Mouse (Mus musculus): Measurements from ENCODE around the gene Relch. TPM values are rescaled to one million over a fixed set of nuclear protein-coding genes. Genes with fewer than 3 reads are reported as not detected.
"Not testable (repeated sequence)": the region's sequence is repeated elsewhere in the genome, so short reads cannot be mapped to it uniquely, and the experiment has no call there.

The Relch gene
- polyA plus RNA-seq, 1 experiment from 2014 or later = 50.0 TPM

DNA sequence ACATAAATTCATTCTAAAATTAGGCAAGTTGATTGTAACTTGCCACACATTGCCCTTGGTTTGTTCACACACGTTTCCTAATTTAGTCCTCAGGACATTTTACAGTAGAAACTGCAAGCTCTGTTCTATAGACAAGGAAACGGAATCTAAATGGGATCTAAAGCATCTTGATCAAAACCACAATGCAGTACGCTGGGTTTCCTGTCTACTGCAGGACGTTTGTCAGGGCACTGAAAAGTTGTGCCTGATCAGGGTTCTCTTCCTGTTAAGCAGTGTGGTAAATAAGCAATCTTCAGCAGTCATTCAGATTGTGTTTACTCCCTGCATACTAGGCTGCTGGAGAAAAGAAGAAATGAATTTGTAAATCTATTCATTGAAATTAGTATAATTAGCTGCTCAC is 88.5 kb downstream of the Relch start:
- Histone ChIP-seq H3K9me3 (ENCODE audit: control insufficient read depth, low read length) (no peaks in the 10 kb centered on the region), H3K4me2 (ENCODE audit: low read length) (no peak overlapping the region), H3K4me3 (replicated peaks; ENCODE audit: low read depth, low read length) (no peak overlapping the region), H3K27me3 (ENCODE audit: control insufficient read depth, insufficient read depth, low read length) (no peaks in the 10 kb centered on the region), H3K4me1 (ENCODE audit: control insufficient read depth, insufficient read depth, low read length) (no peaks in the 10 kb centered on the region), H3K9ac (replicated peaks; ENCODE audit: low read length) (no peak overlapping the region), H3K36me3 (ENCODE audit: control insufficient read depth, insufficient read depth, low read length) (peaks cover 44% of the 10 kb centered on the region), H3K27ac (replicated peaks; ENCODE audit: low read depth, low read length) (no peak overlapping the region)
- DNase-seq (no peak), ATAC-seq (ENCODE audit: low FRiP score, low TSS enrichment) (no peak)
- WGBS = 85% methylated on average over 4 of the region's 4 CpGs

- H3K27me3 ChIP-seq (ENCODE audit: control insufficient read depth, insufficient read depth, low read length) = no peaks in the 10 kb centered on the region
- no peak overlapping the region for H3K4me3 ChIP-seq (replicated peaks; ENCODE audit: low read depth, low read length)
- no peak overlapping the region for H3K4me2 ChIP-seq (ENCODE audit: low read length)
- H3K4me1 ChIP-seq (ENCODE audit: control insufficient read depth, insufficient read depth, low read length) = no peaks in the 10 kb centered on the region
- H3K36me3 ChIP-seq (ENCODE audit: control insufficient read depth, insufficient read depth, low read length) = peaks cover 40% of the 10 kb centered on the region
- ATAC-seq (ENCODE audit: low FRiP score, low TSS enrichment) = no peak
- no peaks in the 10 kb centered on the region for H3K9me3 ChIP-seq (ENCODE audit: control insufficient read depth, low read length)
- H3K9ac ChIP-seq (replicated peaks; ENCODE audit: low read length) = no peak overlapping the region
- no peak for DNase-seq
- WGBS = 93% methylated on average over 1 of the region's 1 CpGs
- H3K27ac ChIP-seq (replicated peaks; ENCODE audit: low read depth, low read length) = no peak overlapping the region
Measured at GRCm38 (mm10) chr1:105752944-105753343, 89.3 kb downstream of the Relch start.

GRCm38 (mm10) chr1:105758798-105759197 is 95.1 kb downstream of the Relch start:
- no peak overlapping the region for H3K27ac ChIP-seq (replicated peaks; ENCODE audit: low read depth, low read length)
- 95% methylated on average over 4 of the region's 4 CpGs for WGBS
- 0 out of 2 replicates have a peak, but pooled peaks cover 4% of the 10 kb centered on the region for H3K9me3 ChIP-seq (ENCODE audit: control insufficient read depth, low read length)

DNA sequence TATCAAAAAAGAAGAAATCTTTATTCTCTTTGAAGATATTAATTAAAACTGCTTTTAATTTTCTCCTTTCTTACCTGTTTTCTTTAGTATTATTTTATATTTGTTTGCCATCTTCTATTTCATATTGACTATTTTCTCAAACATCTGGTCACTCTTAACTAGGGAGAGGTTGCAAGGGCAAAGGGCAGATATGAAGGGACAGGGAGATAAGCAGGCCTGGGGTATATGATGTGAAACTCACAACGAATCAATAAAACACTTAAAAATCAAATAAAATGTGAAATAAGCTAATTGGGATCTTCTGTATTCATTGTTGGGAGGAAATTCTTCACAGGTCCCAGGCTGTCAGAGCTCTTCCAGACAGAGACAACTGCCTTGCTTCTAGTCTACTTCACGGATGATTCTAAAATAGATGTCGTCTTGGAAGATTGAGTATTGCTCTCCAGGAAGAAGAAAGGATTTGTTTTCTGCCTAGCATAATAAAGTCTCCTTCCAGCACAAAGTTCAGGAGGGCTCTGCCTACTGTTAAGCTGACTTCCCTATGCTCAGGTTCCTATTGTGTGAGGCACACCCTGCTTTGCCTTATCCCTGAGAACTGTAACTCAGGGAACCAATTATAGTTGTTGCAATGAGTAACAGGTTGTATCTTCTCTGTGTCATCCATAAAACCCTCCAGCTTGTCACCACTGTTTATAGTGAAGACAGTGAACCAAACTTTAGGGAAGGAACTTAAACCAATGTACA is 95.9 kb downstream of the Relch start:
- H3K36me3 ChIP-seq (ENCODE audit: control insufficient read depth, insufficient read depth, low read length) = peaks cover 2% of the 10 kb centered on the region; the same call in 1 of the 2 replicates
- H3K4me2 ChIP-seq (ENCODE audit: low read length) = no peak overlapping the region
- H3K27ac ChIP-seq (replicated peaks; ENCODE audit: low read depth, low read length) = no peak overlapping the region
- 0 out of 2 replicates have a peak, but pooled peaks cover 4% of the 10 kb centered on the region for H3K9me3 ChIP-seq (ENCODE audit: control insufficient read depth, low read length)
- 91% methylated on average over 3 of the region's 3 CpGs for WGBS
- no peaks in the 10 kb centered on the region for H3K27me3 ChIP-seq (ENCODE audit: control insufficient read depth, insufficient read depth, low read length)
- ATAC-seq (ENCODE audit: low FRiP score, low TSS enrichment) (no peak), DNase-seq (no peak)
- no peak overlapping the region for H3K4me3 ChIP-seq (replicated peaks; ENCODE audit: low read depth, low read length)
- H3K9ac ChIP-seq (replicated peaks; ENCODE audit: low read length) = no peak overlapping the region
- H3K4me1 ChIP-seq (ENCODE audit: control insufficient read depth, insufficient read depth, low read length) = no peaks in the 10 kb centered on the region

More at GRCm38 (mm10) chr1:105758798-105759197, 95.1 kb downstream of the Relch start:
- DNase-seq = no peak
- H3K9ac ChIP-seq (replicated peaks; ENCODE audit: low read length) = no peak overlapping the region
- H3K4me3 ChIP-seq (replicated peaks; ENCODE audit: low read depth, low read length) = no peak overlapping the region
- no peak overlapping the region for H3K4me2 ChIP-seq (ENCODE audit: low read length)
- no peak for ATAC-seq (ENCODE audit: low FRiP score, low TSS enrichment)
- no peaks in the 10 kb centered on the region for H3K27me3 ChIP-seq (ENCODE audit: control insufficient read depth, insufficient read depth, low read length)
- H3K4me1 ChIP-seq (ENCODE audit: control insufficient read depth, insufficient read depth, low read length) = no peaks in the 10 kb centered on the region
- peaks cover 4% of the 10 kb centered on the region; the same call in 1 of the 2 replicates for H3K36me3 ChIP-seq (ENCODE audit: control insufficient read depth, insufficient read depth, low read length)

DNA sequence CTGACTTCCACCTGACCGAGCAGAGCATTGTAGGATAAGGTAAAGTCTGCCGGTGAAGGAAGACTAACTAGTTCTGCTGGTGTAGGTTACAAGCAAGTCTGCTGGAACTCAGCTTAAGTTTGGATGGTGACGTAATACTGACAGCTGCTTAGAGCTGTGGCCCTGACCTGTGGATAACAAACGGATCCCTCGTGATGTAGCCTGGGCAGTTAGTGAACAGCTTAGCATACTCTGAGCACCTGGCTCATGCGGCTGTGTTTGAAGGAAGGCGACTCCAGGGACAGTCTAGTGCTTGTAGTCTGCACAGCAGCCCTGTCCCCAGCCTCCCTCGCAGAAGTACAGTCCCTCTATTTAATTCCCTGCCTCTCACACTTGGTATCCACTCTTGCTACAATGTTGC is 101.9 kb downstream of the Relch start:
- Histone ChIP-seq H3K4me3 (replicated peaks; ENCODE audit: low read depth, low read length) (no peak overlapping the region), H3K9ac (replicated peaks; ENCODE audit: low read length) (no peak overlapping the region), H3K27ac (replicated peaks; ENCODE audit: low read depth, low read length) (no peak overlapping the region), H3K4me1 (ENCODE audit: control insufficient read depth, insufficient read depth, low read length) (no peaks in the 10 kb centered on the region), H3K4me2 (ENCODE audit: low read length) (no peak overlapping the region), H3K36me3 (ENCODE audit: control insufficient read depth, insufficient read depth, low read length) (no peaks in the 10 kb centered on the region), H3K27me3 (ENCODE audit: control insufficient read depth, insufficient read depth, low read length) (no peaks in the 10 kb centered on the region), H3K9me3 (ENCODE audit: control insufficient read depth, low read length) (0 out of 2 replicates have a peak, but pooled peaks cover 4% of the 10 kb centered on the region)
- 79% methylated on average over 8 of the region's 8 CpGs for WGBS
- no peak for DNase-seq
- no peak for ATAC-seq (ENCODE audit: low FRiP score, low TSS enrichment)

GRCm38 (mm10) chr1:105766099-105766498 is 102.4 kb downstream of the Relch start:
- H3K4me3 ChIP-seq (replicated peaks; ENCODE audit: low read depth, low read length); H3K27me3 ChIP-seq (ENCODE audit: control insufficient read depth, insufficient read depth, low read length); H3K9me3 ChIP-seq (ENCODE audit: control insufficient read depth, low read length); H3K27ac ChIP-seq (replicated peaks; ENCODE audit: low read depth, low read length); H3K36me3 ChIP-seq (ENCODE audit: control insufficient read depth, insufficient read depth, low read length); DNase-seq; H3K9ac ChIP-seq (replicated peaks; ENCODE audit: low read length); ATAC-seq (ENCODE audit: low FRiP score, low TSS enrichment); H3K4me1 ChIP-seq (ENCODE audit: control insufficient read depth, insufficient read depth, low read length); H3K4me2 ChIP-seq (ENCODE audit: low read length): not testable (repeated sequence)
- 87% methylated on average over 9 of the region's 9 CpGs for WGBS

DNA sequence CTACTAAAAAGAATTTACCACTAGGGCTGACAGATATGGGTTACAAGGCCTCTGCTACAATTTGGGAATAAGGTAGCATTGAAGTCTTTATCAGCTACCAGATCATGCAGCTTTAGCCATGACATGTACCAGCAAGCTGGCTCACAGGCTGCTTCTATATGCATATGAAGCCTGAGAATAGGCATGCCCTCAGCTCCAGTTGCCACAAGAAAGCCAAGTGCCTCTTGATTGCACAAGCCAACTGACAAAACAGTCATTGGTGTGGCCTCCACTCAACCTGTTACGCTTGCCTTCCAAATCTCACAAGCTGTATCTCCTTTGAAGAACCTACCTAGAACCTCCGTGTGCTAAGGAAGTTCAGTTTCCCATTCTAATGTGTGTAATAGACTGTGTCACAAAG is 104.7 kb downstream of the Relch start:
- Histone ChIP-seq H3K4me3 (replicated peaks; ENCODE audit: low read depth, low read length) (no peak overlapping the region), H3K9me3 (ENCODE audit: control insufficient read depth, low read length) (0 out of 2 replicates have a peak, but pooled peaks cover under 1% of the 10 kb centered on the region), H3K36me3 (ENCODE audit: control insufficient read depth, insufficient read depth, low read length) (no peaks in the 10 kb centered on the region), H3K4me2 (ENCODE audit: low read length) (no peak overlapping the region), H3K27ac (replicated peaks; ENCODE audit: low read depth, low read length) (no peak overlapping the region), H3K4me1 (ENCODE audit: control insufficient read depth, insufficient read depth, low read length) (no peaks in the 10 kb centered on the region), H3K27me3 (ENCODE audit: control insufficient read depth, insufficient read depth, low read length) (no peaks in the 10 kb centered on the region), H3K9ac (replicated peaks; ENCODE audit: low read length) (no peak overlapping the region)
- no peak for ATAC-seq (ENCODE audit: low FRiP score, low TSS enrichment)
- WGBS = 91% methylated on average over 2 of the region's 2 CpGs
- no peak for DNase-seq

DNA sequence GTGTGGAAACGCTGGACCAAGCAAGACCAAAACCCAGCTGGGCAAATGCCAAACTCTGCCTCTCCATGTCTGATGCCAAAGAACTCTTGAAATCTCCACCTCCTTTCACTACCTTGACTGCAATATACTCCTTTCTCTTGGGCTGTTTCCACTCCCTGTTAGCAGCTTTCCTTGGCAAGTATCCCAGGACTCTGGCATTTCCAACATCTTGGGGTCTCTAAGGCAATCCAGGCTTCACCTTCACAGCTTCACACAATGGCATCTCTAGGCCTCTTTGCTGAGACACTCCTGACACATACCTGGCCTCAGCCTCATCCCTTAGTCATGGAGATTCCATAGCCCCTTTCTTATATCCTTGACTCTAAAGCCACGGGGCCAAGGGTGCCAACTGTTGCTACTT is 107.0 kb downstream of the Relch start:
- Histone ChIP-seq H3K27me3 (ENCODE audit: control insufficient read depth, insufficient read depth, low read length) (no peaks in the 10 kb centered on the region), H3K27ac (replicated peaks; ENCODE audit: low read depth, low read length) (no peak overlapping the region), H3K4me2 (ENCODE audit: low read length) (no peak overlapping the region), H3K9me3 (ENCODE audit: control insufficient read depth, low read length) (no peaks in the 10 kb centered on the region), H3K4me1 (ENCODE audit: control insufficient read depth, insufficient read depth, low read length) (no peaks in the 10 kb centered on the region), H3K9ac (replicated peaks; ENCODE audit: low read length) (no peak overlapping the region), H3K4me3 (replicated peaks; ENCODE audit: low read depth, low read length) (no peak overlapping the region), H3K36me3 (ENCODE audit: control insufficient read depth, insufficient read depth, low read length) (no peaks in the 10 kb centered on the region)
- DNase-seq (no peak), ATAC-seq (ENCODE audit: low FRiP score, low TSS enrichment) (no peak)
- WGBS = 90% methylated on average over 2 of the region's 2 CpGs

- DNase-seq = no peak
- 93% methylated on average over 4 of the region's 4 CpGs for WGBS
- no peak overlapping the region for H3K4me2 ChIP-seq (ENCODE audit: low read length)
- peaks cover 18% of the 10 kb centered on the region; the same call in 1 of the 2 replicates for H3K27me3 ChIP-seq (ENCODE audit: control insufficient read depth, insufficient read depth, low read length)
- H3K36me3 ChIP-seq (ENCODE audit: control insufficient read depth, insufficient read depth, low read length) = no peaks in the 10 kb centered on the region
- H3K9me3 ChIP-seq (ENCODE audit: control insufficient read depth, low read length) = no peaks in the 10 kb centered on the region
- H3K4me3 ChIP-seq (replicated peaks; ENCODE audit: low read depth, low read length) = no peak overlapping the region
- H3K27ac ChIP-seq (replicated peaks; ENCODE audit: low read depth, low read length) = no peak overlapping the region
- no peak overlapping the region for H3K9ac ChIP-seq (replicated peaks; ENCODE audit: low read length)
- no peaks in the 10 kb centered on the region for H3K4me1 ChIP-seq (ENCODE audit: control insufficient read depth, insufficient read depth, low read length)
- no peak for ATAC-seq (ENCODE audit: low FRiP score, low TSS enrichment)
Measured at GRCm38 (mm10) chr1:105776426-105776825, 112.8 kb downstream of the Relch start.

Data from midbrain, embryonic 14.5 days (tissue).